Mouse (Mus musculus): ENCODE measurements at regions not wholly inside any gene's neighbourhood (a gene's known extent, or its start where the extent isn't known, plus 50 kb on each side); places are given as distances from the start of the nearest gene placed in this dataset.

DNA sequence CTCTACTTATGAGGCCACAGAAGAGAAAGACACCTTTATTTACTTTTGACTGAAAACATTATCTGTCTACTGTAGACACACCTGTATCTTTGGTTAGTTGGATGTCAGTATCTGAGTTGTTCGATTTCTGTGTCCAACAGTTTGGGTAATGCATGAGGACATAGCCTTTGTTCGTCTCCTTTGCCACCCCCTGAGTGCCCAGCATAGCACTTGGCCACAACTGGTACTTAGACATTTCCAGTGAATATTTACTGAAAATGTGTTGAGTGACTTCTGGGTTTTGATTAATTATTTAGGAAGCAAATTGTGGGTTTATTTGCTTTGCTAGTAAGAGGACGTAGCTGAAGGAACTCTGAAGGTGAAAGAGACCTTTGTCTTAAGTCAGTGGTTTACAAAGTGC lies 108.4 kb upstream of the Jun start:
- H3K4me3 ChIP-seq (ENCODE audit: insufficient read depth, low read depth, low read length): peak overlapping the region; percentile 66
- H3K4me1 ChIP-seq (ENCODE audit: control insufficient read depth, insufficient read depth, insufficient read length, low read length): peaks cover 23% of the 10 kb centered on the region
- H3K27ac ChIP-seq (replicated peaks; ENCODE audit: low read depth, low read length): peak overlapping the region; percentile 99

DNA sequence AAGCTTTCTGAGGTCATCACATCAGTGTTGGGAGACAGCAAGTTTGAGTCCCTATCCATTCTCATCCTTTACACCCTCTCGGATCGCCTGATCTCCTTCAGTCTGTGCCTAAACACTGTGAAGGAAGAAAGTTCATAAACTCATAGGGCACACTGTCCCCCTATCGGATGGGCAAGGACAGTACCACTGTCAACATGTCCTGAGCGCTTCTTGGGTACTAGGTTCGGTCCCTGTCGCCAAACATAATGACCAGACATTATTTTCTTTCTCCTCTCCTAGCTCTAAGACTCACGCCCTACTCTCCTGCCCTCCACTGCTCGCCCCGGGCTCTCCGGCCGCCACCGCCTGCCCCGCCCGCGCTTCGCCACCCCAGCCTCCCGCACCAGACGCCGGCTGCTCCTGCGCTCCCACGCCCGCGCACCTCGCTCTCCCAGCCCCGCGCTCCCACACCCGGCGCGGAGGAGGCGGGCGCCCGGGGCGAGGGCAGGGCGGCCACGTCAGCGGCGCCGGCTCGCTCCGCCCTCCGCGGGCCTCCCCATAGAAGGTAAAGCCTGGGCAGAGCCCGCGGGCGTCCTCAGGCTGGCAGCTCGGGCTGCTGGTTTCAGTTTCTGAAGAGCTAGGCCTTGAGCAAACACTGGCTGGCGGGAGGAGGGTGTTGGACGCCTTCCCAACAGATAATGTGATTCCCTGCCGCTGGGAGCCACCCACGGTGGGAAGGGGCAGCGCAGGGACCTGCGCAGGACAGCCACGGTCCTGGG lies 109.1 kb upstream of the Jun start:
- Histone ChIP-seq H3K27ac (replicated peaks; ENCODE audit: low read depth, low read length) (peak overlapping the region; percentile 99), H3K4me1 (ENCODE audit: control insufficient read depth, insufficient read depth, insufficient read length, low read length) (peaks cover 23% of the 10 kb centered on the region), H3K4me3 (ENCODE audit: insufficient read depth, low read depth, low read length) (peak overlapping the region; percentile 66)

DNA sequence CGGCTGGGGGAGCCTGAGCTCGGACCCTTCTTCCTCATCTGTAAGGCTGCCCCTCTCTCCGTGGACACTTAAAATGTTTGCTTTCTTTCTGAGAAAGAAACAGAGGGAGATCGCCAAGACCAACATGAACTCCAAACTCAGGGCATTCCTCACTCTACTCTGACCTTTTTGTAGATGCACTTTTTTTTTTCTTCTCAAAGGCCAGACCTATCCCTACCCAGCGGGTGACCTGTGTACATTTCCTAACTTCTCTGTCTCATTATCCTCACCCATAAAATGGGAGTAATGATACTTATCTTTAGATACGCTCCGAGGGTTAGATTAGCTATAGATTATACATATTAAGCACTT lies 109.6 kb upstream of the Jun start:
- Histone ChIP-seq H3K4me3 (ENCODE audit: insufficient read depth, low read depth, low read length) (peak overlapping the region; percentile 66), H3K27ac (replicated peaks; ENCODE audit: low read depth, low read length) (peak overlapping the region; percentile 96), H3K4me1 (ENCODE audit: control insufficient read depth, insufficient read depth, insufficient read length, low read length) (peaks cover 22% of the 10 kb centered on the region)

DNA sequence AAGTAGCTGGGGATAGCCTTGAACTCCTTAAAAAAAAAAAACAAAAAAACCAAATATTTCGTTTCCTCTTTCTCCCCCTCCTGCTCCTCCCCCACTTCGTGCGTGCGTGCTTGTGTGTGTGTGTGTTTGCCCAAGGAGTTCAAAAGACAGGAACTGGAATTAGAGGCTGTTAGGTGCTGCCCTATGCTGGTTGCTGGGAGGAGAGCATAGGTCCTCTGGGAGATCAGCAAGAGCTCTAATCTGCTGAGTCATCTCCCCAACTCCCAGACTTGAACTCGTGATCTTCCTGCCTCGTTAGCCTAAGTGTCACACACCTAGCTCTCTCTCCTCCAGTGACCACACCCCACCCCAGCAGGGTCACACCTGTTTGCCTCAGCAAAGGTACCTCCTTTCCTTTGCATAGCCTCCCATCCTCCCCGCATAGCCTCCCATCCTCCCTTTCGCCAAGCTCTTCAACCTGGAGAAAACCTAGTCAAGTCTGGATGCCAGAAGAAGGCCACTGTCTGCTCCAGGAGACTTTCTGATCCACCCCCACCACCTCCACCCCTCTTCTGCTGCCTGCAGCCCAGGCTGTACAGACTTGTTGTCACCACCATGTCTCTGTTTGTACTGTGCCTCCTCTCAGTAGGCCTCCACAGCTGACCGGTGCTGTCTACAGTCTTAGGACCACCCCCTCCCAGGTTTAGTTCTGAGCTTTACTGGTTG lies 110.5 kb upstream of the Jun start:
- H3K27ac ChIP-seq (replicated peaks; ENCODE audit: low read depth, low read length): peak overlapping the region; percentile 26
- H3K4me3 ChIP-seq (ENCODE audit: insufficient read depth, low read depth, low read length): no peak overlapping the region
- peaks cover 14% of the 10 kb centered on the region for H3K4me1 ChIP-seq (ENCODE audit: control insufficient read depth, insufficient read depth, insufficient read length, low read length)

DNA sequence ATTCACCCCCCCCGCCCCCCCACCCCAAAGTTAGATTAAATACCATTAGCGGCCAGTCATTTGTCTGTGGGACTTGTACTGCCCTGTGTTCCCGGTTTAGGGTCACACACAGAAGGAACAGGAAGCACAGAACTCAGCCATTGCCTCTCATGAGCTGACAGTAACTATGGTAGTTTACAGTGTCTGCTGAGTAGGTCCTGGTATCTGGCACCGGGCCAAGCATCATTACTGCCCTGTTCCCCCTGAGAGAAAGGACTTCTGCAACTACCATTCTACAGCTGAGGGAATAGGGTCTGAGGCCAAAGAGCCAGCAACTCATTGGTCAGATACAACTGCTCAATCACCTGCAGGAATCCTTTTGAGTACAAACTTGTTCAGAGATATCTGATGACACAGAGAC lies 111.4 kb upstream of the Jun start:
- Histone ChIP-seq H3K4me3 (ENCODE audit: insufficient read depth, low read depth, low read length) (no peak overlapping the region), H3K27ac (replicated peaks; ENCODE audit: low read depth, low read length) (no peak overlapping the region), H3K4me1 (ENCODE audit: control insufficient read depth, insufficient read depth, insufficient read length, low read length) (peaks cover 14% of the 10 kb centered on the region)

DNA sequence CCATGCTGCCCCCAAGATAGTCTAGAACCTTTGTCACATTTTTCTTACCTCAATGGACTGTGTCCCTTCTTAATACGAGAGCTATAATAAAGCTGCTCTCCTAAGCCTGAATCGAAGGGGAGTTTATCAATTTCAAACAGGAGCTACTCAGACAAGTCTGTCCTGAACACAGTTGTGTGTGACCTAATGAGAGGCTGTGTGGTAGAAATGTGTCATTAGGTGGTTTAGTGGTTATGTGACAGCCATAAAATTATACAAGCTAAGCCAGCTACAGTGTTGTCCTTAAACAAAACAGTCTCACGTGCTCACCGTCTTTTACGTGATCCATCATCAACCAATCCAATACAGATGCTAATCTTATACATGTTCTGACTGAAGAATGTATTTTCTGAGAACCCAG lies 114.5 kb upstream of the Jun start:
- Histone ChIP-seq H3K4me1 (ENCODE audit: control insufficient read depth, insufficient read depth, insufficient read length, low read length) (peaks cover 7% of the 10 kb centered on the region; the same call in 1 of the 2 replicates), H3K4me3 (ENCODE audit: insufficient read depth, low read depth, low read length) (no peak overlapping the region), H3K27ac (replicated peaks; ENCODE audit: low read depth, low read length) (no peak overlapping the region)

DNA sequence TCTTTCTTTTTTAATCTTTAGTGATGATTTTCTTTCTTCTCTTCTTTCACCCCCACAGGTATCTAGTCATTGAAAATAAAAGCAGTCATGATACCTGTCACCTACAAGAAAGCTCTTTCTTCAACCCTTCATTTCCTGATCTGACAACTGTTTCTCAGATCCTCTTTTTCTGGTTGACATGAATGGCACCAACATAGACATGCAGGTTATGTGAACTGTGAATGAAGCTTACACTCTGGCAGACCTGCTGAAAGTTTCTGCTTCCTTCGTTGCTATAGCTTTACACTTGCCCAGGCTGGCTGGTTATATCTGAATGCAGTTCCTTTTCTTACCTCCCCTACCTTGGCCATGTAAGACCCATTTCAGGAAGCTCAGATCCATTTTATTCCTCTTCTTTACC lies 115.2 kb upstream of the Jun start:
- Histone ChIP-seq H3K4me1 (ENCODE audit: control insufficient read depth, insufficient read depth, insufficient read length, low read length) (peaks cover 7% of the 10 kb centered on the region; the same call in 1 of the 2 replicates), H3K27ac (replicated peaks; ENCODE audit: low read depth, low read length) (no peak overlapping the region), H3K4me3 (ENCODE audit: insufficient read depth, low read depth, low read length) (no peak overlapping the region)

DNA sequence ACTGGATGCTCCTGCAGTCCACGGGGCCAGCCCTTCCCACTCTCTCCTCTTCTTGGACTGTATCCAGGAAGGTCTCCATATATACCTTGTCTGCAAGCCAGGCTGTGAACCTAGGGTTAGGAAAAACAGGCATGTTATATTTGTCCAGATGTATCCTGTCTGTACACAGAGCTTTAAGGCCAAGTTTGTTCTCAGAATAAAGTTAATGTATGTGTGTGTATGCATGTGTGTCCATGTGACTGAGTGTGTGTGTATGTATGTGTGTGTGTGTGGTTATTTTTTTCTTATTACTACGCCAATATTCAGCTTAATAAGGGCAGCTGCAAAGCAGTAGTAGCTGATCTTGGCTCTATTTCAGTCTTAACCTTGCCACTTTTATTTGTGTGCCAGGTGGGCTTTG lies 117.7 kb upstream of the Jun start:
- Histone ChIP-seq H3K27ac (replicated peaks; ENCODE audit: low read depth, low read length) (no peak overlapping the region), H3K4me3 (ENCODE audit: insufficient read depth, low read depth, low read length) (no peak overlapping the region), H3K4me1 (ENCODE audit: control insufficient read depth, insufficient read depth, insufficient read length, low read length) (peaks cover 3% of the 10 kb centered on the region; the same call in 1 of the 2 replicates)

DNA sequence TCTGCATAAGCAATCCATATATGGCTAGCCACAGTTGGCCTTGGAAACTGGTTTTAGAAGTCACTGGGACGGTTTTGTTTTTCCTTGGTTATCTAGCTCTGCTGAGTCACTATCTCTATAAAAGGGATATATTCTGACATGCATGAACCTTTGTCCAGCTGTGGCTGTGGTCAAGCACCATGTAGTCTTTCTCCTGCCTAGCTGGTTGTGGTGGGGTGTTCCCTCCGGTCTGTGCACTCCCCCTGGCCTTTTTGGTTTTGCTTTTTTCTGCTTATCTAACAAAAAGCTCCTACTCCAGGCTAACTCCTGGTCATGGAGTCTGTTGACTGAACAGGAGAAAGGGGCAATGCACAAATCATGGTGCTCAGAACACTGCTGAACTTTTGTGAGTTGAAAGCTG lies 125.7 kb upstream of the Jun start:
- Histone ChIP-seq H3K4me1 (ENCODE audit: control insufficient read depth, insufficient read depth, insufficient read length, low read length) (no peaks in the 10 kb centered on the region), H3K27ac (replicated peaks; ENCODE audit: low read depth, low read length) (no peak overlapping the region)

DNA sequence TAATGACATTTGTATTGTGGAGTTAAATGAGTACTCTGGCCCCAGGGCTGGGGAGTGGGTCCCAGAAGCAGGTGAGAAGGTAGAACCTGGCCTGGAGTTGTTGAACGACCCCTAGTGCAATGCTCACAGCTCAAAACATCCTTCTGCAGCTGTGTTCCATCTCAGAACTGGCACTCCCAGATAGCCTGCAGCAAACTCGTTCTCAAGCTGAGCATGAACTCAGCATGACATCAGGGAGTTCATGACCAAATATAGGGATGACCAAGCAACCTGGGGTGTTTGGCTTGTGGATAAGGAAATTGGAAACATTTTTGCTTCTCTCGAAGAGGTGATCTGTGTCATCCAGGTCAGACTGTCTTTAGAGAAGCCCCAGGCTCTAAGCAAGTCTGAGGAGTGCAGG lies 126.4 kb upstream of the Jun start:
- H3K27ac ChIP-seq (replicated peaks; ENCODE audit: low read depth, low read length): no peak overlapping the region
- no peaks in the 10 kb centered on the region for H3K4me1 ChIP-seq (ENCODE audit: control insufficient read depth, insufficient read depth, insufficient read length, low read length)
- H3K4me3 ChIP-seq (ENCODE audit: insufficient read depth, low read depth, low read length): no peak overlapping the region

More for the DNA sequence above, 125.7 kb upstream of the Jun start:
- H3K4me3 ChIP-seq (ENCODE audit: insufficient read depth, low read depth, low read length): no peak overlapping the region

DNA sequence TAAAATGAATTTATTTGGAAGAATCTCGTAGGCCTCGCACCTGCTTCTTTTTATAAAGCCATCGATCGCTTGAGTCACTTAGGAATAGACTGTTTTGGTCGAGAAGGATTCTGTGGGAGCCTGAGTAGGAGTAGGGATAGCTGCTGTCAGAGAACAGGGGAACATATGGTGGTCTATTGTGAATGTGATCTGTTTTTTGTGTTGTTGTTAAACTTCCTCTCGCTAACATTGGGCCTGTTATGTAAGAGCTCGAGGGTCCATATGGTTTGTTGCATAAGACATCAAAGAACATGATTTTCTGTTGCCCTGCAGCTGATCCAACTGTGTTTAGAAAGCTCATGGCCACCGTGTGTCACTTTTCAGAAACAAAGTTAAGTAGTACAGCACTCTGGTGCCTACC lies 126.9 kb upstream of the Jun start:
- Histone ChIP-seq H3K27ac (replicated peaks; ENCODE audit: low read depth, low read length) (no peak overlapping the region), H3K4me1 (ENCODE audit: control insufficient read depth, insufficient read depth, insufficient read length, low read length) (no peaks in the 10 kb centered on the region), H3K4me3 (ENCODE audit: insufficient read depth, low read depth, low read length) (no peak overlapping the region)

DNA sequence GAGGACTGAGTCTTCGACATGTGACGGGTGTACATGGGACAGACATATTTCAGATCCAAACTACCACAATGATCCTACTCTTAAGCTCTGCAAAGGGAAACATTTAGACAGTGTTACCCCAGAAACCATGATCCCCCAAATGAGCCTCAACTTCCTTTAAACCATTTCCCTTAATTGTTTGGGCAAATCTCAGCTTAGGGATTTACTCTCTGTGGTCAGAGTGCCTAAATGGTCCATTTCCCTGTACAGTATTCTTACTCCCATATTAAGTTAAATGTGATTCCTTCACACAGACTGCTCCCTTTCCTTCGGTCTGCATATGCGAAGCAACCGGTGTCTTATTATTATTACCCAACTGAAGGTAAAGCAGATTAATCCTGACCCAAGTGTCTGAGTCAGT lies 128.4 kb upstream of the Jun start:
- H3K27ac ChIP-seq (replicated peaks; ENCODE audit: low read depth, low read length): no peak overlapping the region

DNA sequence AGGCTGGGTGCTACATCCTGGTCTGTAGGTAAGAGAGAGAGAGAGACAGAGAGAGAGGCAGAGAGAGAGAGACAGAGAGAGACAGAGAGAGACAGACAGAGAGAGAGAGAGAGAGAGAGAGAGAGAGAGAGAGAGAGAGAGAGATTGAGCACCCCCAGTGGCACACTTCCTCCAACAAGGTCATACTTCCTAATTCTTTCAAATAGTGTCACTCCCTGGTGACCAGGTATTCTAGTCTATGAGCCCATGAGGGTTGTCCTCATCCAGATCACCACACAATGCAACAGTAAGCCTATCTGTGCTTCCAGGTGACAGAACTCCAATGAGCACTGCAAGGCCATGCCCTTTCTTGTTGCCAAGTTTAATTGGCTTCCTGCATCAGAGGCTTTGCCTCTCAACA lies 129.0 kb upstream of the Jun start:
- no peak overlapping the region for H3K4me3 ChIP-seq (ENCODE audit: insufficient read depth, low read depth, low read length)
- H3K27ac ChIP-seq (replicated peaks; ENCODE audit: low read depth, low read length): no peak overlapping the region
- no peaks in the 10 kb centered on the region for H3K4me1 ChIP-seq (ENCODE audit: control insufficient read depth, insufficient read depth, insufficient read length, low read length)

More for the DNA sequence above, 128.4 kb upstream of the Jun start:
- H3K4me3 ChIP-seq (ENCODE audit: insufficient read depth, low read depth, low read length): no peak overlapping the region
- no peaks in the 10 kb centered on the region for H3K4me1 ChIP-seq (ENCODE audit: control insufficient read depth, insufficient read depth, insufficient read length, low read length)

DNA sequence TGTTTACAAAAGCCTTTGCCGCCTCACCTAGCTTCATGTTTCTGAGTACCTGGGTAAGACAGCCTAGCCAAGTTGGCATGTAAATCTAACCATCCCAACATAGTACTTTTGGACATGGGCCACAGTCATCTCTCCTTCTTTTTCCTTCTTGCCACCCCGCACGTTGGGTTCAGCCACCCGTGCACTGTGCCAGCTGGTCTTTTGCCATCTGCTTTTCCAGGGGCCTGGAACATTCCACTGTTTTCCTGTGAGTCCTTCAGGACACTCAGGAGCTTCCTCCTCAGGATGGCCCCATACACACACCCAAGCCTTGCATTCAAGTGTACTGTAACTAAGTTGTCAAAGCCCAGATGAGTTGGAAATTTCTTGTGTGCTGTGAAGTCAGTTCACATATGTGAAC lies 132.2 kb upstream of the Jun start:
- H3K4me3 ChIP-seq (ENCODE audit: insufficient read depth, low read depth, low read length): no peak overlapping the region
- no peak overlapping the region for H3K27ac ChIP-seq (replicated peaks; ENCODE audit: low read depth, low read length)
- no peaks in the 10 kb centered on the region for H3K4me1 ChIP-seq (ENCODE audit: control insufficient read depth, insufficient read depth, insufficient read length, low read length)

DNA sequence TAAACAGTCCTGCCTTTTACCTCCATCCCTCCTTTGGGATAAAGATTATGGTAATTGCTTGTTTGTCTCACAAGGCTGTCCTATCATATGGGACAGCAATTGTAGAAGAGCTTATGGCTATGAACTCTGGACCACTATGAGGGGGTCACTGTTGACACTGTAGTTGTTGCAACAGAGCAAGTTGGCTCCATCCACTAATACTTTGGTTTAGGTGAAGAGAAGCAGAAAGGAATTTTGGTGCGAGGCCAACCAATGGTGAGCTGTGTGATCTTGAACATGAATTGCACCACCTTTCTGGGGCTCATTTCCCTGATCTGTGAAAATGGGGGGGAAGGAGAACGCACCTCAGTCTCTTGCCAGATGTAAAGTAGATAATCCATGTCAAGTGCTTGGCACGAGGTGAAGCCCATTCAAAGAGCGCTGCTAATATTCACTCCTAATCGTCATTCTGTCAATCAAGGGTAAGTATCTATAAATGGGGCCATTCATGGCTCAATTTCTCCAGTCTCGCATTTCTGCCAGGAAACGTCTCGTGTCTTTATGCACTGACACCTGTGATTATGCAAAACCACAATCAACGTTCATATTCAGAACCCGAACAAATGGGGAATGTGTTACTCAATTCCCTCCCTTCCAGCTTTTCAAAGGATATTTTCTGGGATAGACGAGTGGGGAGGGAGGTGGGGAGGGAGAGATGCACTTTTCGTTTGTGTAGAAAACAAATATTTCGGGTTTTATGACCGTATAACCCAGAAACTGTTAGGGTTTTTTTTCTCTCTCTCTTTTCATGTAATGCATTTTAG lies 133.3 kb upstream of the Jun start:
- Histone ChIP-seq H3K27ac (replicated peaks; ENCODE audit: low read depth, low read length) (no peak overlapping the region), H3K4me1 (ENCODE audit: control insufficient read depth, insufficient read depth, insufficient read length, low read length) (no peaks in the 10 kb centered on the region), H3K4me3 (ENCODE audit: insufficient read depth, low read depth, low read length) (no peak overlapping the region)
